Mouse (Mus musculus) CD4-positive helper T cell, adult 2 months (primary cell): Measurements from ENCODE around the gene Siglece.
"Not testable (repeated sequence)": the region's sequence is repeated elsewhere in the genome, so short reads cannot be mapped to it uniquely, and the experiment has no call there.

Experiments
- DNase-seq: peaks from one replicate; pipeline ENCODE4 v3.0.0-alpha.2; 2012; ENCODE audit warnings: low read depth, missing footprints, low spot score

The Siglece gene

DNA sequence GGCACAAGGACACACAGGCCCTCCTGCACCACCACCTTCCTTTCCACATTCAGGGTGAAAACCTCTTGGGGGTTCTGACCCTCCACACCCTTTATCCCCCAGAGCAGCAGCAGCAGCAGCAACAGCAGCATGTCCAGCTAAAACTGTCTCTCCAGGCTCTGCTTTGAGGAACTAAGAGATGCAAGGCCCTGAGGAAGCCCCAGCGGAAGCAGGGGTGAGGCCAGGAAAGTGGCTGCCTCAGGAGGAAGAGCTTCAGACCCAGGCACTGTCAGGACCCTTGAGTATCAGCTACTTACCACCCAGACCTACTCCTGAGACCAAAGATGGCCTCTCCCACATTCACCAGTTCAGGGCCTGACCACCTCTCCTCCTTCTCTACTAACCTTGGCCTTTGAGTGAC, at the start of gene Siglece:
Gene Siglece, minus strand, starts transcription at position 160 of the 400 bp plus-strand sequence.
- DNase-seq = no peak

DNA sequence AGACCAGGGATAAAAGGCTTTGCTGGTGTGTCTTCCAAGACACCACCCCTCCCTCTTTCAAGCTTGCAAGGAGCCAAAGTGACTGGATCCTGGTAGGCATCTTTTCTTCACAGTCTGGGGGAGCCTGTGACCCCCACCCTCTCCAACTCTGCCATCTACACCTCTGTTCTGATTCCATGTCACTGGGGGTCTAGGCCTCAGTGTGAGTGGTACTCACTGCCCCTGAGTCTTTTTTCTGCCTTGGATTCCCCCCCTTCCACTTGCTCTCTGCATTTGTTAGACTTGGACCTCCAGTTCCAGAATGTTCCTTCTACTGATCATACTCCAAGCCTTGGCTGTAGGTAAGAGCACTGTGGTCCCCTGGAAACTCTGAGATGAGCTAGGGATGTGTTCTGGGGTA, 30.2 kb upstream of the Siglece start, which contains the start of gene Klk14:
Gene Klk14, plus strand, starts transcription at position 301 of the 400 bp plus-strand sequence.
- DNase-seq = no peak

DNA sequence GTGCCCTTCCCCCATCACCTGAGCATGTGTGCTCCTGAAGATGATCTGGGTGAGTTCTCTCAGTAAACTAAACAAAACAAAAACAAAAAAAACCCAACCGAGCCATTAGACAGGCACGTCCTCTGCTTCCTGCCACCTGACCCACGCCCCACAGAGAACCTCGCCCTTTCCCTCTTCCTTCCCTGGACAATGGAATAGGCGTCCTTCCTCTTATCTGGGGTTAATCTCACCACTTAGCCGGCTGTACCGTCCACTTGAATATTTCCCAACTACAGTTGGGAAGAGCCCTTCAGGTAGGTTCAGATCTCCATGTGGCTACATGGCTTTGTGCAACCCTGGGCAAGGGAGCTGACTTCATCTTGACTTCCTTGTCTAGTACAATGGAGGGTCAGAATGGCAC, 25.1 kb upstream of the Siglece start:
- no peak for DNase-seq

DNA sequence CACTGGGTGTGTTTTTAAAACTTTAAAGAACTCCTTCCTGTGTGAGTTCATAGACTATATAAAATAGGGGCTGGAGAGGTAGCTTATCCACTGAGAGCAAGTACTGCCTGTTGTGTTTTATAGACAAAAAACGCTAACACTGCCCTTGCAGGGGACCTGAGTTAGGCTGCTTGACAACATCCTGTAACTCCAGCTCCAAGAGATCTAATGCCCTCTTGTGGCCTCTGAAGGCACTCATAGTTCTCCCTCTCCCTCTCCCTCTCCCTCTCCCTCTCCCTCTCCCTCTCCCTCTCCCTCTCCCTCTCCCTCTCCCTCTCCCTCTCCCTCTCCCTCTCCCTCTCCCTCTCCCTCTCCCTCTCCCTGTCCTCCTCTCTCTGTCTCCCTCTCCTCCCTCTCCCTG, 22.6 kb upstream of the Siglece start:
- not testable (repeated sequence) for DNase-seq

DNA sequence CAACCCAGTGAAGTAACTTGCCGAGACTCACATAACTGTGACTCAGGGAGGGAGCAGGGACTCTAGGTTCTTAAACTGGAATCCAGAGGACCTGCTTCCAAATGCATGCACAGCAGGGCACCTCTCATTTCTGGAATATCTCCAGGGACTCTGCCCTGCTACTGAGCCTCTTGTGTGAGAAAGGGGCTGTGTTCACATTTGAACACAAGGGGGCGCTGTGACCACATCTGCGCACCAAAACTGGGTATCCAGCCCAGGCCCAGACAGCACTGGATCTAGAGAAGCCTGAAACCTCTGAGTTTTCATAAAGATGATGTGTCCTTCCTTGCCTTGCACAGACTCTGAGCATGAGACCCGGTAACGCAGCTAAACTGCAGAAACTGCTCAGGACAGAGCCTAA, 21.0 kb upstream of the Siglece start:
- DNase-seq = peak; percentile 50

DNA sequence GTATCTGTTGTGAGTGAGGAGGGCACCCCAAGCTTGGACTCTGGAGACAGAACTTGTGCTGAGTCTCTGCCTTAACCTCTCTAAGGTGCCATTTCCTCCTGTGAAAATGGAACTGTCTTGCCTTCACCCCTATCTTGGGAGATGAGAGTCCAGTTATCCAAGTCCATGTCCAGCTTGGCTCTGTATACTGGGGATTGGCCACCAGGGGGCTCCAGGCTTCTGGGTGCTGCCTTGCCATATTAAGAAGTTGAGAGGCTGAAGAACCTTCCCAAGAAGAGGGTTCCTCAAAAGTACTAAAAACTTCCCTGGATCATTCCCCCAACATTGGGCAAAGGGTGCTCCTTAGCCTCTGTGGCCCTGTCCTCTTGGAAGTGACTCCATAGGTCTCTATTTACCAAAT, 18.6 kb upstream of the Siglece start:
- DNase-seq = peak; percentile 20

DNA sequence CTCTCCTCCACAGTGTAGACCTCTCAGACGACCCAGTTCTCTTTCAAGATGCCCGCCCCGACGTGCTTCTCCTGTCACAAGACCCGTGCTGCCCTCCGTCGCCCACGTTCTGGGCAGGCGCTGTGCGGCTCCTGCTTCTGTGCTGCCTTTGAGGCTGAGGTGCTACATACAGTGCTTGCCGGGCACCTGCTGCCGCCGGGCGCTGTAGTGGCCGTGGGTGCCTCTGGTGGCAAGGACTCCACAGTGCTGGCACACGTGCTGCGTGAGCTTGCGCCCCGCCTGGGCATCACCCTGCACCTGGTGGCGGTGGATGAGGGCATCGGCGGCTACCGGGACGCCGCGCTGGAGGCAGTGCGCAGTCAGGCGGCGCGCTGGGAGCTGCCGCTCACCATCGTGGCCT, 15.1 kb upstream of the Siglece start:
- no peak for DNase-seq

DNA sequence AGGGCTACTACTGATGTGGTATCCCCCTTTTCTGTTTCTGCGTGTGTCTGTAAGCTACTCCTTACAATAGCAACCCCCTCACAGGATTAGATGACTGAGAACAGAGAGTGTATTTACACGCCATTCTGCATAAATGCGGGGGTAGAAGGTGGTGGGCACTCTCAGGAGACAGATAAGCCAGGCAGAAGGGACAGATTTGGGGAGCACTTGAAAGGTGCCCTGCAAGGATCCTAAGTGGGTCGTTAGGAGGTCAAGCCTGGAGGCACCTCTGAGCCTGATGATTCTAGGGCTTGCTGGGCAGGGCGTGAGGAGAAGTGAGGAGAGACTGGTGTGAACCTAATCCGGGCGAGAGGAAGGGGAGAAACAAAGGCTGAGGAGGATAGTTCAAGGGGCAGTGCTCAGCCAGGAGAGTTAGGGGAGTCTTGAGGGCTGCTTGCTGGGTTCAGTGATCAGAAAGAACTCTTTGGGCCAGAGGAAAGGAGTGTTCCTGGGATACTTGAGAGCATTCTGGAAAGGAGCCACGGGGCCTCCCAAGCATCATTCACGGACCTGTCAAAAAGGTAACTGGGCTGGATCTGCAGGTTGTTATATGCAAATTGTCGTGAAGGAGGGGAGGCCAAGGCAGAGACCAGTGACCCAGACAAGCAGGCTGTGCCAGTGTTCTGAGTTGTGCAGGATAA, 12.8 kb upstream of the Siglece start:
- DNase-seq = no peak

DNA sequence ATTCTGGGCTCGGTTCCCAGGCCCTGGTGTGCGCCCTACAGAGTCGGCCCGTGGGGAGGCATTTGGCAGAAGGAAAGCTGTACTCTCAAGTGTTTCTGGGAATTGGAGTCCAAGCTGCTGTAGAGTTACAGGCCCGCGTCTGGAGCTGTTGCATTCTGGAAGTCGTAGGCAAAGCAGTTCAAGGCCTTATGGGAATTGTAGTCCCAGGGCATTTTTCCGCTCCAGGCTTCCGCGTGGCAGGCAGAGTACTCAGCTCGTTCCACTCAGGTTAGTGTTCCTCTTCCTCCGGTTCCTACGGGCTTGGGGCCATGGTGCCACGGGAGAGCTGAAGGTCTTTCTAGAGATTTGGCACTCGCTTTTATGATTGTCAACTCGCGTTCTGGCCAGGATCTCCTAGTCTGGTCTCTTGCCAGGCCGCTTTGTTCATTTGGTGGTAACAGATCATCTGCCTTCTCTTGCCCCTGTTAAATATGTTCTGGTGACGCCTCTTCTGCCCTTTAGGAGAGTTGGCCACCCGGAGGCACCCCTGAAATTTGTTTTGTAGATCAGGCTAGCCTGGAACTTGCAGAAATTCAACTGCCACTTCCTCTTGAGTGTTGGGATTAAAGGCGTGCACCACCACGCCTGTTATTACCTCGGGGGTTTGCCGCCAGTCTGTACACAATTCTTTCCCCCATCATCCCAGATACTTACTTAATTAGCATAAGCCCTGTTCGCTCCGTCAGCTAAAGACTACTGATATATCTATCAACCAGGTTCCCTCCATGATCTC, 12.0 kb upstream of the Siglece start, which contains the start of gene Ctu1:
Gene Ctu1, plus strand, starts transcription at position 208 of the 772 bp plus-strand sequence.
- DNase-seq = peak; percentile 90

DNA sequence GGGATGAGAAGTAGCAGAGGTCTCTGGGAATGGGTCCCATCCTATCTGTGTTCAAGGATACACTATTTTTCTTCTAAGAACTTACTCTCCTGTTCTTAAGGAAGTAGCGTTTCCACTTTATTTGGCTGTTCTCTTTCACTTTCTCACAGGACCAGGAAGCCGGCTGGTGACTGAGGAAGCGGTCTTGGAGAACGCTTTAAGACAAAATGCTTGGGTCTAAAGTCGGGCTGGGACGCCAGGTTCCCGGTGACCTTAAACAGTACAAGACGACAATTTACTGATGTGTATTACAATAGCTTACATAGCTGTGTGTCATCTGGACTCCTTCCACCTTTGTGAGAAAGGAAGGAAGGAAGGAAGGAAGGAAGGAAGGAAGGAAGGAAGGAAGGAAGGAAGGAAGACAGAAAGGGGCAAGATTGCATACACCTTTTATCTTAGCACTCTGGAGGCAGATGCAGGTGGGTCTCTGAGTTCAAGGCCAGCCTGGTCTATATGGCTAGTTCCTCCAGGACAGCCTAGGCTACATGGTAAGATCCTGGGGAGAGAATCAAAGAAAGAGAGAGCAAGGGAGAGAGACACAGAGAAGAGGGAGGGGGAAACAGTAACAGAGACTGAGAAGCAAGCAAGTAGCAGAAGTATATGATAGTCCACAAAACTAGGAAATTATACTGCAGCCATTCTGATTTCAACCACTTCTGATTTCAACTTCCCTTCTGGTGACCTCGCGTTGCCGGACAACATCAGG, 11.3 kb upstream of the Siglece start:
- no peak for DNase-seq

DNA sequence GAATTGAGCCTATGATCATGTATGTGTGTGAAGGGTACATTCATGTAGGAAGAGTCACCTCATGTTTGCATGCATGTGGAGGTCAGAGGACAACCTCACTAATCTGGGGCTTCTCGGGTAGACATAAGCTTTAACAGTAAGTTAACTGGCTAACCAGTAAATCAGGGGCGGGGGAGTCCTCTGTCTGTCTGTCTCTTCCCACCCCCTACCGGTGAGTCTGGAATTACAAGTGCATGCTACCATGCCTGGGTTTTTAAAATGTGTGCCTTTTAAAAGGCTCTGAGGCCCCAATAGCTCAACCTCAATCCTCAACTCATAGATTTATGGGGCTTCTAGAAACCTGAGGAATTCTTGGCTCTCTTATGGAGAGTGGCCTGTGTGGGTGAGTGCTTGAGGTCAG, 8.6 kb upstream of the Siglece start:
- DNase-seq = peak; percentile 45

DNA sequence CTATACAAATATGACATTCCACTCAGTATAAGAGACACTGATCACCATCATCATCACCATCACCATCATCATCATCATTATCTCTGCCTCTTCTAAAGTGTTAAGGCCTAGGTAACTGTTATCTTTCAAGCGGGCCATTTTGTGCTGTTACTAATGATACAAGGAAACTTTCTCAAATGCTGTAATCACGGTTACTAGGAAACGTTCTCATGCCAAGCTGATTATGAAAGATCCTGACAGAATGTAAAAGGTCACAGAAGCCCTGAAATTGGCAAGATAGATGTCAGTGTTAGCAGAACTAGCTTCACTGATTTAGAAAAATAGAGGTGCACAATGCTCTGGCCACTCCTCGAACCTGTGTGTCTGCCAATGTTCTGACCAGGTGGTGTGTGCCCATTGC, 7.3 kb upstream of the Siglece start:
- not testable (repeated sequence) for DNase-seq

DNA sequence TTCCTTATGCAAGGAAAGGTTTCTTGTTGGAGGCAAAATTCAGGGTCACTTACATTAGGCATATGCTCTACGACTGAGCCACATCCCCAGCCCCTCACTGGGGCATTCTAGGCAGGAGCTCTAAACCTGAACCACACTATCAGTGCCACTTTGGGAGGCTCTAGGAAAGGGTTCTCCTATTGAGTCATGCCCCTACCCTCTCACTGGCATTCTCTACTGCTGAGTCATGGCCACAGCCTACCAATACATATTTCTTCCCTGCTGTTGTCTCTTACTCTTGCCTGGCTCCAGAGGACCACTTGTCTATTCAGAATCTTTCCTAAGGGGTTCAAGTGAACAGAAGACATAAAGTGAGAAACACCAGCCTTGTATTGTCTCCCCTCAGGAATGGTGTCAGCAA, 2.8 kb upstream of the Siglece start:
- DNase-seq = no peak

DNA sequence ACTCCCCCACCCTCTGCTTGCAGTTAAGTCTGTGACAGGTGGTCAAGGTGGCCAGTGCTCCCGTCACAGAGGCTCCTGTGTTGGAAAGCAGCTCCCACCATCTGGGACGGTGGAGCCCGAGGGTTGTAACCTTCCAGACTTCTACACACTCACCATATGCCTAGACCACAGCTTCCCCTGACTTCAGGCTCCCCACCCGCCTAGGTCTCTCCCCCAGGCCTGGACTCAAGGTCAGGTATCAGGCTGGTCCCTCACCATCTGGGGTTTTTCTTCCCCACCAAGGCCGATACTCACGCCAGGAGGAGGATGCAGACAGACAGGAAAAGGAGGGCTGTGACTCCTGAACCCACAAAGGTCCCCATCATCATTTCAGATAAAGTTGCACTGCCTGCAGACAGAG, 3.7 kb downstream of the Siglece start:
- no peak for DNase-seq

DNA sequence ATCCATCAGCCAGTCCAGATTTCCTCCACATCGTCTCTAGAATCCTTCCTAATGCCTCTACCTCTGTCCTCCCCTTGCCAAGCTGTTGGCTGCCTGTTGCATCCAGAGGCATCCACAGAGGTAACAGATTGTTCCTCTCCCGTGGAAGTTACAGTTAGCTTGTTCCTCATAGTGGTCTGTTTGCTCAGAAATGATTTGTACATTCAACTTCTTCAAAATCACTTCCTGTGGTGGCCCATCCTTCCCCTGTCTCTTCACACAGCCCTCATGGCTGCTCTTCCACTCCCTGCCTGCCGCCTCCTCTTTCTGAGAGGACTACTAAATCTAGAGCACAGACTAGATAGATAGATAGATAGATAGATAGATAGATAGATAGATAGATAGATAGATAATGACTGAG, 5.4 kb downstream of the Siglece start:
- DNase-seq = no peak

DNA sequence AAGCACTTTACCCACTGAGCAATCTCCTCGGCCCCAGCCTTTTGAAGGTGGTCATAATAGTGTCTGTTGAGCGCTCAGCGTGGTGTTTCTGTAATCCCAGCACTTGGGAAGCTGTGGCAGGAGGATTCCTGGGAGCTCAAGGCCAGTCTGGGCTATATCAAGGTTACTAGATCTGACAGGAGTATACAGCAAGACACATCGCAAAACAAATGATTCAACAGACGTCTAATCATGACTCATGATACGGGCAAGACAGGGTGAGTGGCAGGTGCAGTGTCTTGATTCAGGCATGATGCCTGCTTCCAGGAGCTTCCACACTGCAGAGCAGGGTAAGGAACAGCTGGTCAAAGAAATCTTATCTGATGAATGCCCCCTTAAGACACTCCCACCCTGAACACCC, 7.3 kb downstream of the Siglece start:
- DNase-seq = no peak

DNA sequence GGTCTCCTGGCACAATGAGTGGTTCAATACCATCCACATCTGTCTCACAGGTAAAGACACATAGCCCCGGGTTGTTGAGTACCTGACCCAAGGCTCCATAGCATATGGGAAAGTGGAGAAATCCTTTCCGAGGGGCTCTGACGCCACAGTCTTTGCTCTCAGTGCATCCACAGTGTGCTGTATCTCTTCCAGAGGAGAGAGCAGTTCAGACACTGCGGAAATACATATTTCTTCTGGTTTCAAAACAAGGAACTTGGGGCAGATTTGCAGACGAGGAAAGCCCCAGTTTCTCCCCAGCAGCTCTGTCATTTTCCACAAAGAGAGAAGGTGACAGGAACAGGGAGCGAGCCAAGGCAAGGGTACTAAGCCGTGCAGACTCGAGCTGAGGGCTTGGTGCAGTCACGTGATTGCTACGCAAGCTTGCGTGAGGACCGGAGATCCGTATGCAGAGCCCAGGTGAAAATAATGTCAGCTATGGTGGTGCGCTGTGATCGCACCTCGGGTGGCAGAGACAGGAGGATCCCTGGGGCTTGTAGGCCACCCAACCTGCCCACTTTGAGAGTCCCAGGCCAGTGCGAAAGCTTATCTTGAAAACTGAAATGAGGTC, 16.8 kb downstream of the Siglece start:
- no peak for DNase-seq

DNA sequence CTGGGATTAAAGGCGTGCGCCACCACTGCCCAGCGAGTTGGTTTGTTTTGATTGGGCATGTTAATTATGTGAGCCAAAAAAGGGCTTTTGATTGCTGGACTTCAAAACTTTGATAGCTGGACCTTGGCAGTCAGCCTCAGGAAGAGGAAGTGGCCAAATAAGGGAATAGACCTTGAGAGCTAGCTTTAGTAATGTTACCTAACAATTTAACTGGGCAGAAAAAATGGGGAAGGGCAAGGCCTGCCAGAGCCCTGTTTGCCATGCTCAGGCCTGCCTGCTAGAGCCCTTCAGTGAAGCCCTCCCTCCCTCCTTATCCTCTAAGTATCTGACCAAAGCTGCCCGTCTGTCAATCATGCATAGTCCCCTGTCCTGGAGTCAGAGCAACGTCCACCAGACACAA, 17.4 kb downstream of the Siglece start:
- DNase-seq = no peak

DNA sequence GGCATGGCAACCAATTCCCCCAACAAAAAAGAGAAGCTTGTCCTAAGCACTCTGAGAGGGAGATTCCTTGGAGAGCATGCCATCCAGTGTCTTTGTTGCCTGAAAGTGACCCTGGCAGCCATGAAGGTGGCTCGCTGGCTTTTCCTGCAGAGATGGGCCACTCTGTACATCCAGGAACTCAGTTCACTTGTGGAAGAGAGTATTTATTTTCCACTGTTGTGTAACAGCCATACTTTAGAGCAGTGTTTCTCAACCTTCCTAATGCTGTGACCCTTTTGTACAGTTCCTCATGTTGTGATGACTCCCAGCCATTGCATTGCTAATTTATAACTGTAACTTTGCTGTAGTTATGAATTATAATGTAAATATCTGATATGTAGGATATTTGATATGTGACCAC, 22.8 kb downstream of the Siglece start:
- no peak for DNase-seq

DNA sequence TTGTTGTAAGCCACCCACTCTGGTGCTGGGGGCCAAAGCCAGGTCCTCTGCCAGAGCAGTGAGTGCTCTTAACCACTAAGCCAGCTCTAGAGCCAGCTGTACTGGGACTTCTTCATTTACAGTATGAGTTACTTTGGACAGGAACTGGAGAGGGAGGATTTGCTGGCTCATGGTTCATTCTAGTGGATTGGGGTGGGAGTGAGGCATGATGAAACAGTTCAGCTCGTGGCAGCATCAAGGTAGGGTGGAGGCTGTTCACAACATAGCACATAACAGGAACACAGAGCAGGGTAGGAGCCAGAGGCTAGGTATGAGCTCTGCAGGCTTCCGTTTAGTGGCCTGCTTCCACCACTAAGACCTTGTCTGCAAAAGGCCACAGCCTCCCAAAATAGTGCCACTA, 23.8 kb downstream of the Siglece start:
- no peak for DNase-seq

DNA sequence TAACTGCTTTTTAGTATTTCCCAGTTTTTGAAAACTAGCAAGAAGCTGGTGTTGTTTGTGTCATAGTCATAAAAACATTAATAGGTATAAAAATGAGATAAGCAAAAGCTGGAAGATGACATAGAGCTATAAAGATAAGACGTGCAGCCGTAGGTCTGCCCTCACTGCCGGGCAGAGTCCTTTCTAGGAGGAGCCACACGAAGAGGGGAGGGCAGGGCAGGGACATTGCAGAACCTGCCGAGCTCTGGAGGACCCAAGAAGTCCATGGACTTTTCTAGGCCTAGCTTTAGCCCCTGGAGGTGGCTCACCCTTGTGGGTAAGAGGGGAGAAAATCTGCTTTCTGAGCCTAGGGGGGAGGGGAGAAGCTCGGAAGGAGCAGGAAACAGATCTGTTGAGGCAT, 25.5 kb downstream of the Siglece start, which contains the start of gene Ceacam18:
Gene Ceacam18, plus strand, starts transcription at position 208 of the 400 bp plus-strand sequence.
- DNase-seq = no peak

DNA sequence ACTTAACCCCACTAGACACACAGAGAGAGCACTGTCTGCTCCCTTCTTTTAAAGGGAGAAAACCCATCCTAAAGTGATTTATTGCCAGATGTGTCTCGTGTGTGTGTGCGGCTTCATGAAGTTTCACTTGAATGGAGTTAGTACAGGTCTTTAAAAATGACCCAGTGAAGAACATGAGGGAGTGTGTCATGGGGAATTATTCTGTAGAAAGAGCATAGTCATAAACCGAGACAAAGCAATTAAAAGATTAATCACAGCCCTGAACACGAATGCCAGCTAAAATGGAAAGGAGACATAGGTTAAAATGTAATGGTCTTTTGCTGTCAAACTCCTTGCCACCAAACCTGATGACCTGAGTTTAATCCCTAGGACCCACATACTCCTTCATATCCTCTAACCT, 26.0 kb downstream of the Siglece start:
- no peak for DNase-seq
